Mouse (Mus musculus): ENCODE data around the gene Txndc2. TPM values are rescaled to one million over a fixed set of nuclear protein-coding genes. Genes with fewer than 3 reads are reported as not detected.

The Txndc2 gene
- polyA plus RNA-seq, 1 experiment from 2014 or later, result 0.21 TPM

DNA sequence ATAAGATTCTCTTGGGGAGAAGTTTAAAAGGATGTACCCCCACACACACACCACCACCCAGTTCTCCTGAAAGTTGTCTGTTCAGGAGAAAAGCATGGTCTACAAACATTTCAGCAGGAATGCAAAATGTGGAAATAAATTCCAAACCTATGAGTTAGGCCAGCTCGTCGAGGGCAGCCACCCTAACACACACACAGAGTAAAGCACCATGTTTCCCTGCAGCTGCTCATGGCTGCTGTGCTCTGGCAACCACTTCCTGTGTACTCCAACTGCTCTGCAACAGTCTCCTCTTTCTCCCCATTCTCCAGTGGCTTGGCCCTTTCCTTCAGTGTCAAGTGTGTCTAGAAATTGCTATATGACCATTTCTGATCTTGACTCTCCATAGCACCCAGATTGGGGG is 16.4 kb upstream of the Txndc2 start:
- DNase-seq (ENCODE audit: low spot score), result no peak
- Histone ChIP-seq H3K9ac (no peak overlapping the region), H3K9me3 (ENCODE audit: control insufficient read depth, low read length) (no peaks in the 10 kb centered on the region), H3K4me3 (replicated peaks; ENCODE audit: low read length) (no peak overlapping the region), H3K27ac (no peak overlapping the region), H3K36me3 (replicated peaks; ENCODE audit: control insufficient read depth, insufficient read depth) (no peaks in the 10 kb centered on the region), H3K27me3 (ENCODE audit: control insufficient read depth, insufficient read depth, low read length) (no peaks in the 10 kb centered on the region), H3K4me1 (replicated peaks; ENCODE audit: control insufficient read depth, insufficient read depth, low read length) (no peaks in the 10 kb centered on the region), H3K4me2 (replicated peaks) (no peak overlapping the region)
- ATAC-seq (ENCODE audit: low FRiP score), result no peak
- WGBS, result 100% methylated on average over 2 of the region's 2 CpGs

DNA sequence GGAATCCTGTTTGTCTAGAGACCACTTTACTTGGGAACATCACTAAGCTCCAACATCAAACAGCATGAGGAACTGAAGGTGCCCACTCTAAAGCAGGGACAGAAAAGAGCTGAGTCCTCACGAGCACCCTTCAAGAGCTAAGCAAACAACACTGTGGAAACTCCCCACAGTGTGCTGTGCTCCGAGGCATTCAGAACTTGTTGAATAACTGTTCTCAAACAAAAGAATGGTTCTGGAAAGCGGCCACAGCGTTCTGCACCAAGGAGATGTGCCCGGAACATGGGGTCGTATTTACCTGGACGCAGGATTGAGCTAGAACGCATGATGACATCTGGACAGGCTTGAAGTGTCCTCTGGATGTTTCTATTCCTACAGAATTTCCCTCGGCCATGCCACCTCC is 16.0 kb upstream of the Txndc2 start:
- WGBS, result 90% methylated on average over 9 of the region's 9 CpGs
- H3K9ac ChIP-seq, result no peak overlapping the region

DNA sequence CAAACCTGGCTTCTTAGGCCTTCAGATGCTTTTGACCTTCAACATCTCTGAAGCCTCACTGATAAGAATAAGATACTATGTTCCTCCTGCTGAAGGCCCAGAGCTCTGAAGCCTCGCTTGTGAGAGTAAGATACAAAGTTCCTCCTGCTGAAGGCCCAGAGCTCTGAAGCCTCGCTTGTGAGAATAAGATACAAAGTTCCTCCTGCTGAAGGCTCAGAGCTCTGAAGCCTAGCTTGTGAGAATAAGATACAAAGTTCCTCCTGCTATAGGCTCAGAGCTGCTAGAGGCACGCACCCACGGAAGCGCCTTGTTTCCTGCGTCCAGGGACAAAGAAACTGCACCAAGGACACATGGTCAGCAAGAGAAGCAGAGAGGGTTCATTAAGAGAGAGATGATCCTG is 14.8 kb upstream of the Txndc2 start:
- Histone ChIP-seq H3K4me2 (replicated peaks) (no peak overlapping the region), H3K9ac (no peak overlapping the region), H3K4me1 (replicated peaks; ENCODE audit: control insufficient read depth, insufficient read depth, low read length) (no peaks in the 10 kb centered on the region), H3K27me3 (ENCODE audit: control insufficient read depth, insufficient read depth, low read length) (no peaks in the 10 kb centered on the region), H3K4me3 (replicated peaks; ENCODE audit: low read length) (no peak overlapping the region), H3K9me3 (ENCODE audit: control insufficient read depth, low read length) (no peaks in the 10 kb centered on the region), H3K27ac (no peak overlapping the region), H3K36me3 (replicated peaks; ENCODE audit: control insufficient read depth, insufficient read depth) (no peaks in the 10 kb centered on the region; the same call in 1 of the 2 replicates)
- ATAC-seq (ENCODE audit: low FRiP score) (no peak), DNase-seq (ENCODE audit: low spot score) (no peak)
- 92% methylated on average over 6 of the region's 6 CpGs for WGBS

More for the DNA sequence above, 16.0 kb upstream of the Txndc2 start:
- Histone ChIP-seq H3K4me1 (replicated peaks; ENCODE audit: control insufficient read depth, insufficient read depth, low read length) (no peaks in the 10 kb centered on the region), H3K9me3 (ENCODE audit: control insufficient read depth, low read length) (no peaks in the 10 kb centered on the region), H3K4me2 (replicated peaks) (no peak overlapping the region), H3K27me3 (ENCODE audit: control insufficient read depth, insufficient read depth, low read length) (no peaks in the 10 kb centered on the region), H3K27ac (no peak overlapping the region), H3K36me3 (replicated peaks; ENCODE audit: control insufficient read depth, insufficient read depth) (no peaks in the 10 kb centered on the region), H3K4me3 (replicated peaks; ENCODE audit: low read length) (no peak overlapping the region)
- ATAC-seq (ENCODE audit: low FRiP score) (no peak), DNase-seq (ENCODE audit: low spot score) (no peak)

DNA sequence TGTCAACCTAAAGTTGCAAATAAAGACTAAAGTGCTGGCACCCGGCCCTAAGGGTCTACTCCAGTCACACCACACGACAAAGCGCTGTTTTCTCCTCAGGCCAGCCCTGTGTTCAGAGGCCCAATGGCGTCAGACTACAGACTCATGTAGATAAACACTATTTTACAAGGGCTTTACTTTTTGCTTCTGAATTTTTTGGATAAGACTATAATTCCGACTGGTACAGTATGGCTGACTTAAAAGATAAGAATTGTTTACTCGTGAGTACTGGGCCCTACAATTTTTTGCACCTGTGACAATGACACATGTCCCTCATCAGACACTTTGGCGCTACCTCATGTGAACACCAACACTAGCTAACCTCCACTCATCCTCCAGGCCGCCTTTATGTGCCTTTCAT is 14.1 kb upstream of the Txndc2 start:
- Histone ChIP-seq H3K4me1 (replicated peaks; ENCODE audit: control insufficient read depth, insufficient read depth, low read length) (no peaks in the 10 kb centered on the region), H3K4me2 (replicated peaks) (no peak overlapping the region), H3K36me3 (replicated peaks; ENCODE audit: control insufficient read depth, insufficient read depth) (peaks cover 4% of the 10 kb centered on the region; the same call in 1 of the 2 replicates), H3K4me3 (replicated peaks; ENCODE audit: low read length) (no peak overlapping the region), H3K9me3 (ENCODE audit: control insufficient read depth, low read length) (no peaks in the 10 kb centered on the region), H3K9ac (no peak overlapping the region), H3K27me3 (ENCODE audit: control insufficient read depth, insufficient read depth, low read length) (no peaks in the 10 kb centered on the region), H3K27ac (no peak overlapping the region)
- 88% methylated on average over 8 of the region's 8 CpGs for WGBS
- DNase-seq (ENCODE audit: low spot score), result no peak
- no peak for ATAC-seq (ENCODE audit: low FRiP score)

DNA sequence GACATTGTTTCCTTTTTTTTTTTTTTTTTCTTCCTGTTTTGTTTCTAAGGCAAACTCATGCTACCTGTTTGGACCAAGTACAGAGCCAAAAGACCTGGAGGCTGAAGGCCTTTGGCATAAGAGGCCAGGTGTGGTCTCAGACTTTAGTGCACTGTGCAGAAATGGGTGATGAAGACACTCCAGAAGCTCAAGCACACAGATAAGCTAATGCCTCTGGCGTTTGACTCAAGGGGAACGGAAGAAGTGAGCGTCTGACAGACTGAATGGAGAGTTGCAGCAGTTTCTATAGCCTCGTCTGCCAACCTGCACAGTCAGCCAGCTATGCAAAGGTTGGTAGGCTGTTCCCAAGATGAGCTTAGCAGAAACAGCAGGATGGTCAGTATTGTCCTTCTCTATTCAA is 13.6 kb upstream of the Txndc2 start:
- no peaks in the 10 kb centered on the region for H3K9me3 ChIP-seq (ENCODE audit: control insufficient read depth, low read length)
- peaks cover 4% of the 10 kb centered on the region; the same call in 1 of the 2 replicates for H3K36me3 ChIP-seq (replicated peaks; ENCODE audit: control insufficient read depth, insufficient read depth)
- no peaks in the 10 kb centered on the region for H3K27me3 ChIP-seq (ENCODE audit: control insufficient read depth, insufficient read depth, low read length)
- H3K4me1 ChIP-seq (replicated peaks; ENCODE audit: control insufficient read depth, insufficient read depth, low read length), result no peaks in the 10 kb centered on the region
- WGBS, result 74% methylated on average over 4 of the region's 4 CpGs
- no peak overlapping the region for H3K4me2 ChIP-seq (replicated peaks)
- H3K27ac ChIP-seq, result no peak overlapping the region
- ATAC-seq (ENCODE audit: low FRiP score) (no peak), DNase-seq (ENCODE audit: low spot score) (no peak)
- H3K4me3 ChIP-seq (replicated peaks; ENCODE audit: low read length), result no peak overlapping the region
- H3K9ac ChIP-seq, result no peak overlapping the region

DNA sequence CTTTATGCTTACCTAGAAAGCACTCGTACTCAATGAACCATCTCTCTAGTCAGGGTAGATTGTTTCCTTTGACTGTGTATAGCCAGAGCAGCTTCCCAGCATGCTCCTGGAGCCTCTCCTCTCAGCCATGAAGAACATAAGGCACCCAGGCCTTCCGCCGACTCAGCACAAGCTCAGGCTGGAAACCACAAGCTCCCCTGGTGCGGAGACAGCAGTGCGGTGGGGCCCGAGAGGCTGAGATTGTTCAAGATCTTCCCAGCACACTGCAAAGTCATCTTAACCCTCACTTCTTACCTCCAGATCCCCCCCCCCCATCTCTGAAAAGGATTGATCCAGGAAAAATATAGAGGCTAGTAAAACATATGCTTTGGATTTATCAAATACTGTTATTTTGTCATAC is 8.6 kb upstream of the Txndc2 start:
- 91% methylated on average over 6 of the region's 6 CpGs for WGBS
- ATAC-seq (ENCODE audit: low FRiP score), result no peak

DNA sequence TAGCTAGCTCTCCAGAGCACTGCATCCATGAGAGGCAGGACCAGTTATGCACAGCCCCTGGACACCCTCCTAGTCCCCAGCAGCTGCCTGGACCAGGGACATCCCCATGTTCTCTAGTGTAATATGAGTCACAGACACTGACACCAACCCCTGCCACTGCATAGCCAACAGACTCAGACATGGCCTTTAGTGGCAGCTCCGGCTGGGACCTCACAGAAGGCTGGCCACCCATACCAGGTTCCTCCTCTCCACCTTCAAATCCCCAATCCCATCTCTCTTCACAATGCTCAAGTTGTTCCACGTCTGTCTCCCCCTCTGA is 7.2 kb upstream of the Txndc2 start:
- Histone ChIP-seq H3K4me2 (replicated peaks) (no peak overlapping the region), H3K27me3 (ENCODE audit: control insufficient read depth, insufficient read depth, low read length) (no peaks in the 10 kb centered on the region), H3K9me3 (ENCODE audit: control insufficient read depth, low read length) (no peaks in the 10 kb centered on the region), H3K36me3 (replicated peaks; ENCODE audit: control insufficient read depth, insufficient read depth) (peaks cover 4% of the 10 kb centered on the region; the same call in 1 of the 2 replicates), H3K27ac (no peak overlapping the region), H3K4me3 (replicated peaks; ENCODE audit: low read length) (no peak overlapping the region), H3K4me1 (replicated peaks; ENCODE audit: control insufficient read depth, insufficient read depth, low read length) (no peaks in the 10 kb centered on the region), H3K9ac (no peak overlapping the region)
- DNase-seq (ENCODE audit: low spot score), result no peak
- ATAC-seq (ENCODE audit: low FRiP score), result no peak
- 98% methylated on average over 2 of the region's 2 CpGs for WGBS

More for the DNA sequence above, 8.6 kb upstream of the Txndc2 start:
- Histone ChIP-seq H3K9me3 (ENCODE audit: control insufficient read depth, low read length) (no peaks in the 10 kb centered on the region), H3K27ac (no peak overlapping the region), H3K4me3 (replicated peaks; ENCODE audit: low read length) (no peak overlapping the region), H3K9ac (no peak overlapping the region), H3K27me3 (ENCODE audit: control insufficient read depth, insufficient read depth, low read length) (no peaks in the 10 kb centered on the region), H3K4me2 (replicated peaks) (no peak overlapping the region), H3K4me1 (replicated peaks; ENCODE audit: control insufficient read depth, insufficient read depth, low read length) (no peaks in the 10 kb centered on the region), H3K36me3 (replicated peaks; ENCODE audit: control insufficient read depth, insufficient read depth) (peaks cover 4% of the 10 kb centered on the region; the same call in 1 of the 2 replicates)
- DNase-seq (ENCODE audit: low spot score), result no peak

DNA sequence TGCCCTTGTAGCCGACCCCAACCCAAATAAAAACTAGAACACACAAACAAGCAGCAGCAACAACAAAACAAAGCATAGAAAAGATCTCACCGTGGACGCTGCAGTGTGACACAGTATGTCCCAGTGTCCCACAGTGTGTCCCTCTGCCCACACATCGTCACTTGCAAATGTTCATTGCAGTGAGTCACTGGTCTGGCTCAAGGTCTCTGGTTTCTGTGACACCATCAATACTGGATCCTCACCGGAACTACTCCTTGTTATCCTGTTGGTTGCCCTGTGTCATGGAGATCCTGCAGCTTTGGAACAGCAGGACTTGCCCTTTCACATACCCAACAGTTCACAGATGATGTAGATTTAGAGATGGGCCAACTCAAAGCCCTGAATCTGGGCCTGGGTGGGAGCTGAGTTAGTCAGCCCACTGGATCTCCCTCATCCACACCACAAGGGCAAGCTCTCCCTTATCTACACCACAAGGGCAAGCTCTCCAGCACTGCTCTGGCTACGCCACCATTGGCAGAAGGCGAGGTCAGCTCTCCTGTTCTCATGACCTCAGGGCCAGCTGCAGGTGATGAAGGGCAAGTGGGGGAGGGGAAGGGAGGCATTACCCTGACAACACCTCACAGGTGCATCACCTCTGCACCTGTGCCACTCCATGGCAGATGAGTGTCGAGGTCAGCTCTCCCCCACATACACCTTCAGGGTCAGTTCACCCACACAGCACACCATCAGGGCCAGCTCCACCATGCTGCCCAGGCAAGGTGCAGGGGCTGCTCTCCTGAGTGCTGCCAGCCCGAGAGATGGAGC is 6.6 kb upstream of the Txndc2 start:
- DNase-seq (ENCODE audit: low spot score) (no peak), ATAC-seq (ENCODE audit: low FRiP score) (no peak)
- 83% methylated on average over 9 of the region's 9 CpGs for WGBS
- H3K27me3 ChIP-seq (ENCODE audit: control insufficient read depth, insufficient read depth, low read length), result no peaks in the 10 kb centered on the region
- no peak overlapping the region for H3K9ac ChIP-seq
- peaks cover 4% of the 10 kb centered on the region; the same call in 1 of the 2 replicates for H3K36me3 ChIP-seq (replicated peaks; ENCODE audit: control insufficient read depth, insufficient read depth)
- H3K4me1 ChIP-seq (replicated peaks; ENCODE audit: control insufficient read depth, insufficient read depth, low read length), result 0 out of 2 replicates have a peak, but pooled peaks cover under 1% of the 10 kb centered on the region
- H3K27ac ChIP-seq, result no peak overlapping the region
- H3K4me2 ChIP-seq (replicated peaks), result no peak overlapping the region
- no peak overlapping the region for H3K4me3 ChIP-seq (replicated peaks; ENCODE audit: low read length)
- H3K9me3 ChIP-seq (ENCODE audit: control insufficient read depth, low read length), result no peaks in the 10 kb centered on the region

DNA sequence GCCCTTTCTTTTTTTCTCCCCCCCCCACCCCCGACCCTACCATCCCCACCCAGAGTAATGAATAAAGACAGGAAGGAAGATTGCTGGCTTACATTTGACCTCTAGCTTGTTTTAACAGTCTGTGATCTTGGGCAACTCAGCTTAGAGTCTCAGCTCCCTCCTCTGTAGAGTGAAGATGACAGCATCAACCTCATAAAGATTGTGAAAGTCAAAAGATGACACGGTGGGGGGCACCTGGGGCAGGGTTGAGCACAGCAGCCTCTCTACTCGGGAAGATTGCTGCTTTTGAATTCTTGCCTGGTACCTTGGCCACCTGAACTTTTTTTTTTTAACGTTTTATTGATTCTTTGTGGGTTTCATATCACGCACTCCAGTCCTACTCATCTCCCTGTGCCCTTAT is 6.0 kb upstream of the Txndc2 start:
- 56% methylated on average over 5 of the region's 5 CpGs for WGBS
- peaks cover 4% of the 10 kb centered on the region; the same call in 1 of the 2 replicates for H3K36me3 ChIP-seq (replicated peaks; ENCODE audit: control insufficient read depth, insufficient read depth)
- DNase-seq (ENCODE audit: low spot score) (no peak), ATAC-seq (ENCODE audit: low FRiP score) (no peak)
- H3K4me3 ChIP-seq (replicated peaks; ENCODE audit: low read length), result no peak overlapping the region
- no peak overlapping the region for H3K27ac ChIP-seq
- H3K4me1 ChIP-seq (replicated peaks; ENCODE audit: control insufficient read depth, insufficient read depth, low read length), result 0 out of 2 replicates have a peak, but pooled peaks cover 7% of the 10 kb centered on the region
- no peaks in the 10 kb centered on the region for H3K27me3 ChIP-seq (ENCODE audit: control insufficient read depth, insufficient read depth, low read length)
- no peak overlapping the region for H3K9ac ChIP-seq
- no peak overlapping the region for H3K4me2 ChIP-seq (replicated peaks)
- no peaks in the 10 kb centered on the region for H3K9me3 ChIP-seq (ENCODE audit: control insufficient read depth, low read length)
